Comparison of ENCODE assay signal across 32 mouse cellular contexts in the genomic region with DNA sequence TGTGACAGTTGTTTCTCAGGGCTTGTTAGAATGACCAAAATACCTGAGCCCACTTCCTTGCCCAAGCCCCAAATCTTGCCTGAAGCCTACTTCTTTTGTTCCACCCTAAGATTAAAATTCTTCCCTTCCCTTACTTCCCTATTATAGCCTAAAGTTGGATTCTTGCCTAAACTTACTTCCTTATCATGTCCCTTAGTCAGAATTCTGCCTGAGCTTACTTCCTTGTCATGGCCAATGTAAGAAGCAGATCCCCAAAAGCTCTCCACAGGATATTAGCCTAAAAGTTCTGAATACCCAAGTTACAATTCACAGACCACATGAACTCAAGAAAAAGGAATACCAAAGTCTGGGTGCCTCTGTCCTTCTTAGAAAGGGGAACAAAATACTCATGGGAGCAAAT. TPM values are rescaled to one million over a fixed set of nuclear protein-coding genes. Genes with fewer than 3 reads are reported as not detected.
DNase-seq lines count a peak whose midpoint lies in the region; ATAC-seq and TF ChIP-seq lines count a peak whose summit lies in the region.
"Had no signal": no experiment of that assay in that cellular context is flagged by ENCODE, and none has a peak within 500 bp of the region (broad histone marks: within the 10 kb centered on the region; RNA-seq: fewer than 3 reads in every experiment).

No protein-coding gene starts in this region.

- TF ChIP-seq EP300 in lung, postnatal 0 days (IDR thresholded peaks at IDR 0.05): no peak
- TF ChIP-seq EP300 in MEL (IDR thresholded peaks at IDR 0.05; ENCODE audit: low read depth in 1 of 2, low read length in 2 of 2): peak in 1 of 2 experiments; percentile 60; a peak in 2 of 4 replicates

- H3K27me3 ChIP-seq in lung, postnatal 0 days (replicated peaks; ENCODE audit: insufficient read depth, low read length): no peaks in the 10 kb centered on the region
- no peaks in the 10 kb centered on the region; a peak in 1 of 4 replicates for H3K27me3 ChIP-seq in MEL (ENCODE audit: control insufficient read depth in 1 of 2, insufficient read depth in 2 of 2, low read length in 2 of 2)
- H3K27me3 ChIP-seq: embryonic facial prominence, embryonic 12.5 days; forebrain, embryonic 12.5 days had no signal

- no peak for TF ChIP-seq POLR2A in MEL (IDR thresholded peaks at IDR 0.05; ENCODE audit: control insufficient read depth in 1 of 2, insufficient read depth in 1 of 2, low read depth in 1 of 2, low read length in 2 of 2, poor library complexity in 1 of 2)

- H3K27ac ChIP-seq in lung, postnatal 0 days (ENCODE audit: low read length): no peak overlapping the region
- no peak overlapping the region for H3K27ac ChIP-seq in MEL (ENCODE audit: control insufficient read depth, low read depth, low read length)
- H3K27ac ChIP-seq: embryonic facial prominence, embryonic 10.5 days; embryonic facial prominence, embryonic 12.5 days; forebrain, embryonic 10.5 days; forebrain, embryonic 12.5 days had no signal

- no peaks in the 10 kb centered on the region for H3K79me2 ChIP-seq in MEL (ENCODE audit: control insufficient read depth, insufficient read depth, low read length, poor library complexity)

- H3K9me3 ChIP-seq in lung, postnatal 0 days (ENCODE audit: low read length): no peaks in the 10 kb centered on the region
- no peaks in the 10 kb centered on the region for H3K9me3 ChIP-seq in MEL (replicated peaks; ENCODE audit: insufficient read depth, low read length)
- H3K9me3 ChIP-seq: embryonic facial prominence, embryonic 10.5 days; embryonic facial prominence, embryonic 12.5 days; forebrain, embryonic 10.5 days; forebrain, embryonic 12.5 days; G1E had no signal

- TF ChIP-seq CTCF in lung, postnatal 0 days (IDR thresholded peaks at IDR 0.05): no peak
- no peak for TF ChIP-seq CTCF in MEL (IDR thresholded peaks at IDR 0.05 in 2 of 3, conservative IDR thresholded peaks at IDR 0.05 in 1 of 3; ENCODE audit: control insufficient read depth in 1 of 3, insufficient read depth in 1 of 3, low read depth in 2 of 3, low read length in 3 of 3, poor library complexity in 1 of 3, severe bottlenecking in 1 of 3)

- TF ChIP-seq RAD21 in MEL (IDR thresholded peaks at IDR 0.05; ENCODE audit: low read depth, low read length): no peak

- H3K4me2 ChIP-seq in lung, postnatal 0 days (replicated peaks; ENCODE audit: low read depth, low read length): no peak overlapping the region
- H3K4me2 ChIP-seq: embryonic facial prominence, embryonic 12.5 days; forebrain, embryonic 12.5 days had no signal

- no peaks in the 10 kb centered on the region for H3K36me3 ChIP-seq in lung, postnatal 0 days (ENCODE audit: insufficient read depth, low read length)
- H3K36me3 ChIP-seq in MEL (ENCODE audit: control insufficient read depth in 1 of 2, insufficient read depth in 2 of 2, low read length in 2 of 2): peaks cover 0 to 2% of the 10 kb centered on the region in 2 experiments; a peak in 2 of 4 replicates
- H3K36me3 ChIP-seq: embryonic facial prominence, embryonic 10.5 days; embryonic facial prominence, embryonic 12.5 days; forebrain, embryonic 10.5 days; forebrain, embryonic 12.5 days; G1E had no signal

- no peak overlapping the region for H3K9ac ChIP-seq in lung, postnatal 0 days (replicated peaks; ENCODE audit: low read depth)
- H3K9ac ChIP-seq in MEL (ENCODE audit: control insufficient read depth, low read depth, low read length, poor library complexity, severe bottlenecking): no peak overlapping the region
- H3K9ac ChIP-seq: embryonic facial prominence, embryonic 12.5 days; forebrain, embryonic 12.5 days had no signal

- H3K4me3 ChIP-seq in lung, postnatal 0 days (ENCODE audit: low read depth, low read length): no peak overlapping the region
- H3K4me3 ChIP-seq in MEL (ENCODE audit: control insufficient read depth in 1 of 2, insufficient read depth in 1 of 2, low read depth in 2 of 2, low read length in 2 of 2): no peak overlapping the region
- H3K4me3 ChIP-seq: embryonic facial prominence, embryonic 10.5 days; embryonic facial prominence, embryonic 12.5 days; forebrain, embryonic 10.5 days; forebrain, embryonic 12.5 days had no signal

- DNase-seq in lung, postnatal 0 days (ENCODE audit: low spot score): peak; percentile 6
- DNase-seq in lung, postnatal 4 days: no peak
- DNase-seq in MEL (ENCODE audit: low read depth, low spot score): peak; percentile 66
- peak; percentile 2 for DNase-seq in brain, adult 2 months (ENCODE audit: low read depth, low spot score)
- no peak for DNase-seq in cerebellum, adult 9-10 months
- DNase-seq: adrenal gland, adult 8-10 months; adrenal gland, postnatal 14 days; adrenal gland, postnatal 36 days; B cell, adult 2 months; cerebellum, adult 11 months; cerebellum, adult 18-20 months; cerebellum, adult 8-10 months; cerebellum, postnatal 10 days; cerebellum, postnatal 25 days had no signal

- H3K4me1 ChIP-seq in lung, postnatal 0 days (ENCODE audit: insufficient read depth, low read depth, low read length): no peaks in the 10 kb centered on the region
- H3K4me1 ChIP-seq in MEL (ENCODE audit: control insufficient read depth in 1 of 2, insufficient read depth in 2 of 2, low read length in 2 of 2): no peaks in the 10 kb centered on the region; a peak in 1 of 4 replicates
- H3K4me1 ChIP-seq: embryonic facial prominence, embryonic 10.5 days; embryonic facial prominence, embryonic 12.5 days; forebrain, embryonic 10.5 days; forebrain, embryonic 12.5 days had no signal

- ATAC-seq in lung, postnatal 0 days: no peak
- no peak for ATAC-seq in erythroid progenitor cell, adult 5-6 weeks (replicated peaks; ENCODE audit: low FRiP score, poor library complexity, severe bottlenecking)
- no peak for ATAC-seq in monocyte, adult 5-6 weeks (replicated peaks; ENCODE audit: insufficient number of reproducible peaks, low FRiP score, low TSS enrichment, poor library complexity, severe bottlenecking)
- ATAC-seq: activated CD4-positive, CD25-positive, alpha-beta regulatory T cell, adult 4 months; CD4-positive, CD25-positive, alpha-beta regulatory T cell, adult 4 months; forebrain, embryonic 14.5 days; forebrain, embryonic 16.5 days; Patski had no signal

TF ChIP-seq in MEL, 35 proteins besides CTCF, POLR2A, EP300 and RAD21:
- peak; percentile 32; the same call in 1 of the 2 replicates for TF ChIP-seq ELF1 (IDR thresholded peaks at IDR 0.05; ENCODE audit: low read depth, low read length)
- no peak for TF ChIP-seq POLR2AphosphoS2 (IDR thresholded peaks at IDR 0.05; ENCODE audit: low read length)
- no peak for TF ChIP-seq UBTF (IDR thresholded peaks at IDR 0.05; ENCODE audit: borderline replicate concordance, insufficient read depth, low read depth, low read length)
- no peak for TF ChIP-seq ZMIZ1 (IDR thresholded peaks at IDR 0.05; ENCODE audit: low read depth, low read length)

RNA-seq across cellular contexts. Expression of gene A630010A05Rik, which starts 26.4 kb away (rescaled TPM):
- not detected in 2 replicates for polyA plus RNA-seq in lung, postnatal 0 days (2015; fragmentation: Nextera tagmentation; extraction: Ambion mirVana)
- total RNA-seq in MEL (2012; rRNA removed): not detected in 2 replicates
- not detected for polyA plus RNA-seq in MEL (2012; ENCODE audit: insufficient read depth in 1 of 2, insufficient read length in 2 of 2, low read depth in 1 of 2, low replicate concordance in 2 of 2, missing spikeins in 1 of 2)
- total RNA-seq in erythroid progenitor cell, adult 5-6 weeks (2015; ENCODE audit: low replicate concordance): not detected in 2 replicates
- total RNA-seq in erythroid progenitor cell, adult 5-6 weeks (2017; ENCODE audit: low replicate concordance): not detected in 2 replicates
- not detected in 3 replicates for total RNA-seq in monocyte, adult 5-6 weeks (2017)
- total RNA-seq: adrenal gland, adult 18-20 months; adrenal gland, adult 8-10 months; adrenal gland, postnatal 14 days; adrenal gland, postnatal 36 days; CH12.LX had no signal
- polyA plus RNA-seq: brain, embryonic 14.5 days; CD4-positive, CD25-positive, alpha-beta regulatory T cell, adult 4 months; cortical plate, adult 2 months; embryonic facial prominence, embryonic 10.5 days; embryonic facial prominence, embryonic 12.5 days; embryonic facial prominence, embryonic 14.5 days; forebrain, embryonic 10.5 days; forebrain, embryonic 12.5 days; forebrain, embryonic 14.5 days; forebrain, embryonic 16.5 days; frontal cortex, adult 2 months; G1E; Patski had no signal

Comparison
In these comparisons a context has a peak if more than half of its experiments do, and no peak if none do; other contexts are left out.
1. DNase-seq: peak in lung, postnatal 0 days (single experiment), MEL (single experiment) and brain, adult 2 months (single experiment); none in lung, postnatal 4 days (0 of 2) and cerebellum, adult 9-10 months (single experiment).